Mouse (Mus musculus) midbrain, embryonic 14.5 days (tissue): ENCODE data around the gene Tmed3. TPM values are rescaled to one million over a fixed set of nuclear protein-coding genes. Genes with fewer than 3 reads are reported as not detected.

Experiments
- ATAC-seq: fragments of 200-750 bp; cut with Nextera tagmentation; 2 replicates; pipeline ENCODE4 v1.8.0; 2017; ENCODE audit warnings: moderate number of reproducible peaks, moderate library complexity; ENCODE audit not compliant: low FRiP score, low TSS enrichment
- DNase-seq: peaks from one replicate; pipeline ENCODE4 v3.0.0-alpha.2; 2015
- H3K27ac ChIP-seq: fragments of 300-500 bp; sonication (generic); replicated peaks from 2 replicates; pipeline ENCODE4 v1.5.1; 2014; ENCODE audit warnings: mild to moderate bottlenecking, low read depth, low read length, moderate library complexity
- H3K27me3 ChIP-seq: fragments of 300-500 bp; sonication (generic); 2 replicates; pipeline ENCODE4 v1.6.1; 2014; ENCODE audit warnings: low read length, control low read depth, mixed read lengths; ENCODE audit not compliant: control insufficient read depth, insufficient read depth
- H3K36me3 ChIP-seq: fragments of 300-500 bp; sonication (generic); 2 replicates; pipeline ENCODE4 v1.6.1; 2014; ENCODE audit warnings: low read length, control low read depth; ENCODE audit not compliant: control insufficient read depth, insufficient read depth
- H3K4me1 ChIP-seq: fragments of 300-500 bp; sonication (generic); 2 replicates; pipeline ENCODE4 v1.6.1; 2014; ENCODE audit warnings: mild to moderate bottlenecking, antibody characterized with exemption, low read length, control low read depth; ENCODE audit not compliant: control insufficient read depth, insufficient read depth
- H3K4me2 ChIP-seq: fragments of 300-500 bp; sonication (generic); 2 replicates; pipeline ENCODE4 v1.6.1; 2014; ENCODE audit warnings: mild to moderate bottlenecking, low read length, moderate library complexity
- H3K4me3 ChIP-seq: fragments of 300-500 bp; sonication (generic); replicated peaks from 2 replicates; pipeline ENCODE4 v1.5.1; 2014; ENCODE audit warnings: low read depth, low read length
- H3K9ac ChIP-seq: fragments of 300-500 bp; sonication (generic); replicated peaks from 2 replicates; pipeline ENCODE4 v1.6.1; 2014; ENCODE audit warnings: mild to moderate bottlenecking, low read length, moderate library complexity
- H3K9me3 ChIP-seq: fragments of 300-500 bp; sonication (generic); 2 replicates; pipeline ENCODE4 v1.6.1; 2016; ENCODE audit warnings: low read length, control low read depth, mixed read lengths; ENCODE audit not compliant: control insufficient read depth
- WGBS: fragments of 180-500 bp; shearing (Covaris S2); extraction: QIAGEN DNeasy Blood & Tissue Kit; methylation state at CpG from one replicate; pipeline ENCODE4 v1.1.7; 2014; 5-methylcytosine and 5-hydroxymethylcytosine counted together
- polyA plus RNA-seq: library from polyadenylated mRNA; unstranded; fragments of >200 nt; fragmentation: Nextera tagmentation; extraction: Ambion mirVana; gene quantifications from 2 replicates; pipeline ENCODE4 v1.2.1, GENCODE M21; 2014

The Tmed3 gene
- polyA plus RNA-seq, 1 experiment from 2014 or later, result 50.3 TPM

DNA sequence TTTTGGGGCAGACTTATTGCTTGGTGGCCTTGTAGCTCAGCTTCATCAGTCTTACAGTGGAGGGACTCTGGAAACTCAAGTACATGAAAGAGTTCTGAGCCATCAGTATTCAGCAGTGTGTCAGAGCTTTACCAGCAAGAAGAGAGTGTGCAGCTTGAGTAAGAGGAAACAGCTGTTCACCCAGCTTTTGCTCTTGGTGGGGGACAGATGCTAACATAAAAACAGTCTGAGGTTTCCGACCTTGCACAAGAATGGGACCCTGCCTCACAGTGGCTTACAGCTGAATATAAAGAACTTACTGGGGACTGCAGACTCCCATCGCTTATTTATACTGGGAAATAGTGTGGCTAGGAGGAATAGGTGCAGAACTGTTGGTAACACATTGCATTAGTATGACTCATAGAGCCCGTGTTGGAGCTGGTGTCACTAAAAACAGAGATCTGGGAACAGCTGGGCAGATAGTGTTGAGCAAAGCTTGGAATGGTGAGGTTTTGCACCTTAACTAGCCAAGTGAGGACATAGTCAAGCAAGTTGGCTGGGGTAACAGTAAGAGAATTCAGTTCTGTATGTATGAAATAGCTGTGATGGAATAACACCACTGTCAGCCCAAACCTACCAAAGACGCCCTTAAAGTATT lies 37.4 kb downstream of the Tmed3 start:
- DNase-seq (no peak), ATAC-seq (no peak)
- H3K9me3 ChIP-seq, result no peaks in the 10 kb centered on the region
- no peaks in the 10 kb centered on the region for H3K36me3 ChIP-seq
- 83% methylated on average over 4 of the region's 4 CpGs for WGBS
- no peak overlapping the region for H3K4me2 ChIP-seq
- H3K4me3 ChIP-seq, result no peak overlapping the region
- H3K27ac ChIP-seq, result no peak overlapping the region
- no peaks in the 10 kb centered on the region for H3K4me1 ChIP-seq
- H3K27me3 ChIP-seq, result no peaks in the 10 kb centered on the region
- H3K9ac ChIP-seq, result no peak overlapping the region

DNA sequence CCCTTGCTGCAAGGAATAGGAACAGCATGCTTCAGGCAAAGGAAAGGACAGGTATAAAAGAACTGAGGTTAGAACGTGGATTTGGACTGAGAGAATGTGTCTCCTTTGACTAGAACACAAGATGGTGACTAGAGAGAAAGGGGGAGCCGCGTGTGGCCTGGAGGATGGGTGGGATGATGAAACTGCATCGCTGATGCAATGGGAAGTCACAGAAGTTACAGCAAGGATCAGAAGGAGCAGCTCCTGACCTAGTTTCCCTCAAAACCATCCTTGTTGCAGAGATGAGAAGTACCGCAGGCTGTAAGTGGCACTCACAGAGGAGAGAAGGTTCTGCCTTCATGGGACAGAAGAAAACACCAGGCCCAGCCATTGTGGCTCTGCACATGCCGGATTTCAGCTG lies 54.0 kb downstream of the Tmed3 start:
- no peak overlapping the region for H3K4me2 ChIP-seq

More for the DNA sequence above, 54.0 kb downstream of the Tmed3 start:
- Histone ChIP-seq H3K36me3 (no peaks in the 10 kb centered on the region), H3K9me3 (no peaks in the 10 kb centered on the region), H3K9ac (no peak overlapping the region), H3K4me1 (no peaks in the 10 kb centered on the region), H3K27ac (no peak overlapping the region), H3K27me3 (no peaks in the 10 kb centered on the region), H3K4me3 (no peak overlapping the region)
- no peak for DNase-seq
- WGBS, result 81% methylated on average over 6 of the region's 6 CpGs
- no peak for ATAC-seq

Other genes with a start within 250 kb of the Tmed3 start
- gene Minar1, start 81.9 kb downstream of the Tmed3 start, polyA plus RNA-seq, result 0.95 and 1.7 TPM in 2 replicates
- 0.05 TPM in 2 replicates for gene Ankrd34c, start 33.4 kb upstream of the Tmed3 start, polyA plus RNA-seq
- 3.5 and 4.5 TPM in 2 replicates for gene Rasgrf1, start 204.8 kb upstream of the Tmed3 start, polyA plus RNA-seq